Mouse (Mus musculus): ENCODE measurements at regions not wholly inside any gene's neighbourhood (a gene's known extent, or its start where the extent isn't known, plus 50 kb on each side); places are given as distances from the start of the nearest gene placed in this dataset.

GRCm38 (mm10) chr2:30717566-30718328 lies 85.7 kb downstream of the 1700001O22Rik start:
- TF ChIP-seq CTCF (conservative IDR thresholded peaks at IDR 0.05; ENCODE audit: low read length) = no peak
- no peak for TF ChIP-seq POU5F1 (IDR thresholded peaks at IDR 0.05; ENCODE audit: borderline replicate concordance, low read length)
- no peak for TF ChIP-seq NANOG (IDR thresholded peaks at IDR 0.05; ENCODE audit: borderline replicate concordance, low read length)

Data from E14TG2a.4 (cell line).